Mouse (Mus musculus) 3134 (cell line): ENCODE data around the gene Ccdc30.

Source experiments
- DNase-seq: peaks from one replicate; pipeline ENCODE4 v3.0.0-alpha.2; 2011; ENCODE audit warnings: low spot score; ENCODE audit not compliant: insufficient read length; ENCODE audit errors: extremely low read depth

Ccdc30 gene

GRCm38 (mm10) chr4:119417894-119418293, 2.6 kb upstream of the Ccdc30 start:
- DNase-seq = no peak

- DNase-seq = no peak
Observed at GRCm38 (mm10) chr4:119417270-119417669, 1.9 kb upstream of the Ccdc30 start.

DNA sequence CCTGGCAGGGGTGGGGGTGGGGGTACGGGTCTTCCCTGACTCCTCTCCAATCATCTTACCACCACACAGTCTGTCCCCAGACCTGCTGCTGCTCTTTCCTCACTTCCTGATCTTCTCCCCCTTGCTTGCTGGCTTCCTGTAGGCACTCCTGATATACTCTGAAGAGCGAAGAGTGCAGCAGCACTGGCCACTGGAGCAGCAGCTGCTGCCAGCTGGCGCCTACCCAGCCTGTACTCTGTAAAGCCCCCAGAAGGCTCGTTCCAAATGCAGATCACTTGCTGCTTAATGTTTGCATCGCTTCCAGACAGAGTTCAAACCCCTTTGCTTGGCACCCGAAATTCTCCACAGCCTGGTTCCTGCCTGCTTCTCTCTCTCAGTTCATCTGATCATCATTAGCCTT, 2.5 kb downstream of the Ccdc30 start:
- no peak for DNase-seq

GRCm38 (mm10) chr4:119411877-119412650, 3.3 kb downstream of the Ccdc30 start:
- DNase-seq = no peak

- no peak for DNase-seq
Observed at GRCm38 (mm10) chr4:119403431-119403830, 11.9 kb downstream of the Ccdc30 start.

- no peak for DNase-seq
Observed at GRCm38 (mm10) chr4:119400896-119401295, 14.4 kb downstream of the Ccdc30 start.

DNA sequence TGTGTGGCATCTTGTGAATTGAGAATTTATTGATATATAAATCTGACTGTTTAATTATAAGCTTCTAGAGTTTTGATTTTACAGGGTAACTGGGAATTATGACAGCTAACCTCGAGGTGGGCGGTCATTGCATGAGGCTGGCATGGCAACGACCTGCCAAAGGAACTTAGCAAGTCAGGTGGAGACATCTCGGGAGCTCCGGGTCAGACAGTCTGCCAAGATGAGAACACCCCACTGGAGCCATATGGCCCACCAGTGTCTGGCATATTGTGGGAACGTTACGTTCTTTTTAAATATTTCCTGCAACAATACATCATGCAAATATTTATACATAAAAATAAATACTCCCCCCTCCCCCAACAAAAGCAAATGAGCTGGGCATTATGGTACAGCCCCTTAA, 16.6 kb downstream of the Ccdc30 start:
- DNase-seq = no peak

DNA sequence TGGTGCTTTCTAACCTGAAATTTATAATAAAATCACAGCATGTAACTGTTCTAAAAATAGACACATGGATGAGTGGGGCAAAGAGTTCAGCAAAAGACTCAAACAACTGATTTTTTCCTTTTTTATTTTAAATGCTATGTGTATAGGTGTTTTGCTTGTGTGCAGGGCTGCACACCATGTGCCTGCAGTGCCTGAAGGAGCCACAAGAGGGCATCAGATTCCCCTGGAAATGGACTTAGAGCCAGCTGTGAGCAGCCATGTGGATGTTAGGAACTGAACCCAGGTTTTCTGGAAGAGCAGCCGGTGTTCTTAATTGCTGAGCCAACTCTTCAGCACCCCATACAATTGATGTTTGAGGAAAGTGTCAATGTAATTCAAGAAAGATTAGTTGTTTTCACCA, 25.0 kb downstream of the Ccdc30 start:
- DNase-seq = no peak

- DNase-seq = no peak
Observed at GRCm38 (mm10) chr4:119389184-119389583, 26.1 kb downstream of the Ccdc30 start.

DNA sequence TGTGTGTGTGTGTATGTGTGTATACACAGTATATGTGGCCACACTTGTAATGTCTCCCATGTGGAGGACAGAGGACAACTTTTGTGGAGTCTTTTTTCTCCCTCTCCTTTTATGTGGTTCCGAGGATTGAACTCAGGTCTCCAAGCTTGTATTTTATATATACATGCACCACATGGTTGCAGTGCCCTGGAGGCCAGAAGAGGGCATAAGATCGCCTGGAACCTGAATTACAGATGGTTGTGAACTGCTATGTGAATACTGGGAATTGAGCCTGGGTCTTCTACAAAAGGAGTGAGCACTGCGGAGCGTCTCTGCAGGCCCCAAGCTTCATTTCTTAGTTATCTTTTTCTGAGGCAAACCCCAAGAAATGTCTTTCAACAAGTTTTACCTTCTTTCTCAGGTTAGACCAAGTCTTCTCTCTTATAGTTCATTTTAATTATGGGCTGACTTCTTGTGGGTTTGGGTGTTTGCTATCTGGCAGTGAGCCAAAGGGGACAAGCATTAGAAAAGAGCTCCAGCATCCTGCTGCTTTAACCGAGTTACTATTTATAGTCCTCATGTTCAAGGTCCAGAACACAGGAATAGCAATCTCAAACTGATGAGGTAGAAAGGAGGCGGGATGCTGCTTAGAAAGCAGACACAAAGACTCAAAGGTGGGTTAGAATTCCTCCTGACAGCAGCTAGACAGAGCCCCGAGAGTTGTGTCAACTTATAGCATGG, 33.7 kb downstream of the Ccdc30 start:
- DNase-seq = no peak

- no peak for DNase-seq
Observed at GRCm38 (mm10) chr4:119369460-119369859, 45.9 kb downstream of the Ccdc30 start.

DNA sequence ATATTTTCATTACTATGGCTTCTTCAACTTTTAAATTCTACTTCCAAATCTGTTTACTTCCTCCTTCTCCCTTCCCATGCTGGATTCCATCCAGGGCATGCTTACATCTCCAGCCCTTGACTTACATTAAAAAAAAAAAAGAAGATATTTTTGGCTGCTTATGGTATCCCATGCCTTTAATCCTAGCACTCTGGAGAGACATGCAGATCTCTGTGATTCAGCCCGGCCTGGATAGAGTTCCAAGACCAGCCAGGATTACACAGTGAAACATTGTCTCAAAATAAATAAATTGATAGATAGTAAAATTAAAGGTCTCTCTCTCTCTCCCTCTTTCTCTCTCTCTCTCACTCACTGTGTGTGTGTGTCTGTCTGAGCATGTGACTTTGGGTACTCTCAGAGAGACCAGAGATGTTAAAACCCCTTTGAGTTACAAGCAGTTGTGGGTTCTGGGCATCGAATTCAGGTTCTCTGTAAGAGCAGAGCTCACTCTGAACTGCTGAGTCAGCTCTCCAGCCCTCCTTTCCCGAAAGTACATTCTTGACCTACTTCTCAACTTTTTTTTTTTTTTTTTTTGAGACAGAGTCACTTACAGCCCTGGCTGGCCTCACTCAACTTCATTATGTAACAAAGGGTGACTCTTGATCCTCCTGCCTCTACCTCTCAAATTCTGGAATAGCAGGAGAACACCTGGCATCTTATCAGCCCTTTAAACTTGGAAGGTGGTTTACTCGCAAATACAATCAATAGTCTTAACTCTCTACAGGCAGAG, 48.4 kb downstream of the Ccdc30 start:
- DNase-seq = no peak

DNA sequence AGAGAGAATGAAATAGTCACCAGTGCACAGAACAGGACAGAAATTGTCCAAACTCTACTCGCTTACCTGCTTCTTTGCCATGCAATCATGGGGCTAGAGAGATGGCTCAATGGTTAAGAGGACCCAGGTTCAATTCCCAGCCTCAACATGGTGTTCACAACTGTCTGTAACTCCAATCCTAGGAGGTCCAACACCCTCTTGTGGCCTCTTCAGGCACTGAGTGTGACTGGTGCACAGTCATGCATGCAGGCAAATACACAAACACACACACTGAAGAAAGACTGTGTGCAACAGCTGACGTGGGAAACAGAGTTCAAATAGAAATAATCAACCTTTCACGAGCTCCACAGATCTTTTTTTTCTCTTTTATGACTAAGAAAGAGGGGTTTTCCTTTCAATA, 53.1 kb downstream of the Ccdc30 start:
- DNase-seq = no peak

DNA sequence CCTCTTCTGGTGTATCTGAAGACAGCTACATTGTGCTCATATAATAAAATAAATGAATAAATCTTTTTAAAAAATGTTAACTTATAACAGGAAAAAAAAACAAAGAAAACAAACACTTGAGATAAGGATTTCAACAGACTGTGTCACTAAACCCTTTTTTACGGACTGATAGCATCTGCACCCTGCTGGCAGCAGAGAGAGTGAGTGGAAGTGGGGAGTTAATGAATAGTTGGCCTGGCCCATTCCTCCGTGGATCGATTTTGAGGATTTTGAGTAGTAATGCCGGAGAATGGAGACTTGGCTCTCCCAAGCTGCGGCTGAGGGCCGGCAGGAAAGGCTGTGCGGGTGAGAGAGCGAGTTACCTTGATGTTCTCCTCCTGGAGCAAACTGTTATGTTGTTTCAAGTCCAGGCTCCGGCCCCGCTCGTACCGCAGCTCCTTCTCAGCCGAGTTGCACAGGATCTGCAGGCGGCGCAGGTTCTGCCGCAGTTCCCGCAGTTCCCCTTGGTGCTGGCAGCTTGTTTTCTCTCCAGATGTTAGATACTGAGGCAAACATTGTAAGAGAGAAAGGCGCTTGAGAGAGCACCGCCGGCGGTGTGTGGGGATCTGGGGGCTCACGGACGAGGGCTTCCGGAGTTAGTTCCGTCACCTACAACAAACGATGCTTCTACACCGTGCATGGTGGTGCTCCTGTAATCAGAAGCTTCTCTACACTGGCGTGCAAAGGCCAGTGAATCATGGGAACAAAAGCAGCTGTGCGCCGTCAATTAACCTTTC, 55.9 kb downstream of the Ccdc30 start:
- peak; percentile 7 for DNase-seq

DNA sequence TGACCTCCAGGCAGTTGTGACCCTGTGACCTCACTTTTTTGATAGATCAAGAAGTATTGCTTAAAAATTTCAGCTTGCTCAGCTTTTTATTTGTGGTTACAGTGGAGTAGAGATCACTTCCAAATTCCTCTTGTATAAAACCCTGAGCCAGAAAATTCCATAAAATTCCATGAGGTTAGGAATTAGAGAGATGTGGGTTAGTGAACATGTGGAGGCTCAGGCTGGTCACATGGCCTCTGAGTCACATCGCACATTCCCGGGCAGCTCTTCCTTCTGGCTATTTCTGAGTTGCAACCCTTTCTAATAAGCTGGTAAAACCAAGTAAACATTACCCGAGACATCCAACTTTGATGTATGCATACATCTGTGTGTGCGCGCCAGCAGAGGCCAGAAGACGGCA, 69.8 kb downstream of the Ccdc30 start:
- peak; percentile 62 for DNase-seq

- no peak for DNase-seq
Observed at GRCm38 (mm10) chr4:119338861-119339361, 76.4 kb downstream of the Ccdc30 start.

GRCm38 (mm10) chr4:119338422-119338821, 76.9 kb downstream of the Ccdc30 start:
- no peak for DNase-seq

DNA sequence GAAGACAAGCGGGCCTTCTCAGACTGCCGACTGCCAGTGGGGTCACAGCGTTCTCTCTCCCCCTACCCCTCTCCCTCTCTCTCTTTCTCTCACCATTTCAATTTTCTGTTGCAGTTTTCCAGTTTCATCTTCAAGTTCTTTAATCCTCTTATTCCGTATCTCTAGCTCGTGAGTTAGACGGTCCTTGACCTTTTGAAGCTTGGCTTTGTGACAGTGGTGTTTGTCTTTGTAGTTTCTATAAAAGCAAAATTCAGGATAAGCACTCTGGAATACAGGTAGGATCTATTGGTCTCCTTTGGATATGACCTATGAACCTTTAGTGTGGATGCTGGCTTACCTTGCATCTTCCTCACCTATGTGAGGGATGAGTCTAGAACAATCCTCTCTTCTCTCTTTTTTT, 81.8 kb downstream of the Ccdc30 start:
- no peak for DNase-seq

DNA sequence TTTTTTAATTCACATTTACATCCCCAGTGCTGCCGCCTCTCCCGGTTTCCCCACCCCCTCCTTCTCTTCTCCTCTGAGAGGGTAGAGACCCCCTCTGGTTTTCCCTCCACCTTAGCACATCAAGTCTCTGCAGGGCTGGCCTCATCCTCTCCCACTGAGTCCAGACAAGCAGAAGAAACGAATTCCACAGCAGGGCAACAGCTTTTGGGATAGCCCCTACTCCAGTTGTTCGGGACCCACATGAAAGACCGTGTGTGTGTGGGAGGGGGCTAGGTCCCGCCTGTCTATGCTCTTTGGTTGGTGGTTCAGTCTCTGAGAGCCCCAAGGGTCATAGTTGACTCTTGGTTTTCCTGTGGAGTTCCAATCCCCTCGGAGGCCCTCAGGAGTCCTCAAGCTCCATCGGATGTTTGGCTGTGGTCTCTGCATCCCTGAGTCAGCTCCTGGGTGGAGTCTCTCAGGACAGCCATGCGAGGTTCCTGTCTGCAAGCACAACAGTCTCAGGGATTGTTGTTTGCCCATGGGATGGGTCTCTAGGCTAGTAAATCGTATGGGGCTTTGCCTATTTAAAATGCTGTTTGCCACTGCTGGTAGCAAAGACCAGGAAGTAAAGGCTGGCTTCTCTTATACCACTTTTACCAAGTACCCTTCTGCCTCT, 94.3 kb downstream of the Ccdc30 start:
- DNase-seq = peak; percentile 21
